Mouse (Mus musculus): ENCODE measurements around the gene Rad23a. TPM values are rescaled to one million over a fixed set of nuclear protein-coding genes. Genes with fewer than 3 reads are reported as not detected.

Rad23a gene
- total and polyA plus RNA-seq, 2 experiments, result 28.2 to 68.4 TPM

DNA sequence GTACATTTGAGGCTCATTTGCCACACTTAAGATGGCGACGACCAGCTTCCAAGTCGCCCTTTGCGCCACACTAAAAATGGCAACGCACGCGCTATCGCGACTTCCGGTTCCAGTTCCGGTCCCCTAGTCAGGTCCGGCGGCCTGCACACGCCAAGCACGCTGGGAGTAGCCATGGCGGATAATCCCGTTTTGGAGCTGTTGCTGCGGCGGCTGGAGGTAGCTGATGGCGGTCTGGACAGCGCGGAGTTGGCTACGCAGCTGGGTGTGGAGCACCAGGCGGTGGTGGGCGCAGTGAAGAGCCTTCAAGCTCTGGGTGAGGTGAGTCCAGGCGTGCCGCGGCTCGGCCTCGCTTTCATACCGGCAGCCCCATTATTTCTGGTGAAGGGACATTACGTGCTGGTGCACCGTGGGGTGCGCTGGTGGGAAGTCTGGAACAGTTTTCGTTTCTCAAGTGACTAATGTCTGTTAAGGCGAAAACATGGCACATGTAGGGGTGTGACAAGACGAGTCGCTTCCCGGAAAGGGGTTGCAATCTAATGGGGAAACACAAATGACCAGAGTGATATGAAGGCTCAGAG, 16.5 kb upstream of the Rad23a start, which contains the start of gene Farsa:
TSS of gene Farsa (plus strand) at position 126 of the 578 bp plus-strand sequence.
- peaks cover 4% of the 10 kb centered on the region; the same call in 1 of the 2 replicates for H3K4me1 ChIP-seq (ENCODE audit: control insufficient read depth, insufficient read depth, low read length)
- peak; percentile 90 for DNase-seq (ENCODE audit: extremely low read depth, low read depth, low spot score)
- peaks cover 9% of the 10 kb centered on the region; the same call in 1 of the 2 replicates for H3K79me2 ChIP-seq (ENCODE audit: control insufficient read depth, insufficient read depth, low read length)
- H3K27me3 ChIP-seq (ENCODE audit: control insufficient read depth, insufficient read depth, low read length), result no peaks in the 10 kb centered on the region
- peaks cover 5% of the 10 kb centered on the region; the same call in 1 of the 2 replicates for H3K36me3 ChIP-seq (ENCODE audit: control insufficient read depth, insufficient read depth, low read length)
- TF ChIP-seq CTCF (IDR thresholded peaks at IDR 0.05; ENCODE audit: low read depth, low read length), result no peak
- TF ChIP-seq POLR2A (IDR thresholded peaks at IDR 0.05; ENCODE audit: extremely low read depth, insufficient read depth, low read length), result peak; percentile 85
- 1% methylated on average over 39 of the region's 39 CpGs for WGBS
- H3K27ac ChIP-seq (replicated peaks; ENCODE audit: insufficient read depth, low read depth, low read length), result peak within 1 kb of the TSS; percentile 58; the same call in 1 of the 2 replicates
- H3K9ac ChIP-seq (ENCODE audit: low read depth, low read length), result peak within 1 kb of the TSS; percentile 93
- peak within 1 kb of the TSS; percentile 83 for H3K4me3 ChIP-seq (ENCODE audit: insufficient read depth, low read depth, low read length)

DNA sequence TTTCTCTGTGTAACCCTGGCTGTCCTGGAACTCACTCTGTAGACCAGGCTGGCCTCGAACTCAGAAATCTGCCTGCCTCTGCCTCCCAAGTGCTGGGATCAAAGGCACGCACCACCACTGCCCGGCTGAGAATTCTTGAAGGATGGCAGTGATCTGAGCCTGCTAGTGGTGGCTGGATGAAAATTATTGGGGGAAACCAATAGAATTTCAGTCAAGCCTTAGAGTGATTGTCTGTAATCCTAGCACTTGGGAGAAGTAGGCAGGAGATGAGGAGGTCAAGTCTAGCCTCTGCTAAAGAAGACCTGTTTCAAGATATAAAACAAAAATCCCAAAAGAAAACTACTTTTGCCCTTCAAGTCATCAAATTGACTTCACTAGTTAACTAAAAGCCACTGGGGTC, 16.0 kb upstream of the Rad23a start:
- WGBS, result 96% methylated on average over 3 of the region's 3 CpGs
- no peak overlapping the region for H3K4me3 ChIP-seq (ENCODE audit: insufficient read depth, low read depth, low read length)
- DNase-seq (ENCODE audit: extremely low read depth, low read depth, low spot score), result no peak
- no peak overlapping the region for H3K9ac ChIP-seq (ENCODE audit: low read depth, low read length)
- peaks cover 9% of the 10 kb centered on the region; the same call in 1 of the 2 replicates for H3K79me2 ChIP-seq (ENCODE audit: control insufficient read depth, insufficient read depth, low read length)
- TF ChIP-seq CTCF (IDR thresholded peaks at IDR 0.05; ENCODE audit: low read depth, low read length), result no peak
- TF ChIP-seq POLR2A (IDR thresholded peaks at IDR 0.05; ENCODE audit: extremely low read depth, insufficient read depth, low read length), result no peak
- peaks cover 3% of the 10 kb centered on the region; the same call in 1 of the 2 replicates for H3K36me3 ChIP-seq (ENCODE audit: control insufficient read depth, insufficient read depth, low read length)
- peaks cover 4% of the 10 kb centered on the region; the same call in 1 of the 2 replicates for H3K4me1 ChIP-seq (ENCODE audit: control insufficient read depth, insufficient read depth, low read length)
- no peaks in the 10 kb centered on the region for H3K27me3 ChIP-seq (ENCODE audit: control insufficient read depth, insufficient read depth, low read length)
- H3K27ac ChIP-seq (replicated peaks; ENCODE audit: insufficient read depth, low read depth, low read length), result no peak overlapping the region

GRCm38 (mm10) chr8:84847684-84848435, 7.4 kb upstream of the Rad23a start:
- H3K4me1 ChIP-seq (ENCODE audit: control insufficient read depth, insufficient read depth, low read length), result peaks cover 20% of the 10 kb centered on the region
- no peak for TF ChIP-seq POLR2A (IDR thresholded peaks at IDR 0.05; ENCODE audit: extremely low read depth, insufficient read depth, low read length)
- TF ChIP-seq CTCF (IDR thresholded peaks at IDR 0.05; ENCODE audit: low read depth, low read length), result no peak
- peak overlapping the region; percentile 75 for H3K27ac ChIP-seq (replicated peaks; ENCODE audit: insufficient read depth, low read depth, low read length)
- H3K36me3 ChIP-seq (ENCODE audit: control insufficient read depth, insufficient read depth, low read length), result peaks cover 25% of the 10 kb centered on the region
- no peaks in the 10 kb centered on the region for H3K27me3 ChIP-seq (ENCODE audit: control insufficient read depth, insufficient read depth, low read length)
- H3K4me3 ChIP-seq (ENCODE audit: insufficient read depth, low read depth, low read length), result 0 out of 2 replicates have a peak overlapping the region, but pooled peaks have one; percentile 68
- peaks cover 10% of the 10 kb centered on the region; the same call in 1 of the 2 replicates for H3K79me2 ChIP-seq (ENCODE audit: control insufficient read depth, insufficient read depth, low read length)
- peak; percentile 72 for DNase-seq (ENCODE audit: extremely low read depth, low read depth, low spot score)
- peak overlapping the region; percentile 38 for H3K9ac ChIP-seq (ENCODE audit: low read depth, low read length)
- WGBS, result 34% methylated on average over 6 of the region's 6 CpGs

GRCm38 (mm10) chr8:84846722-84847572, 6.5 kb upstream of the Rad23a start, which contains the start of gene Calr:
Gene Calr, minus strand, starts transcription at chr8:84846934.
- Histone ChIP-seq H3K36me3 (ENCODE audit: control insufficient read depth, insufficient read depth, low read length) (peaks cover 33% of the 10 kb centered on the region), H3K27ac (replicated peaks; ENCODE audit: insufficient read depth, low read depth, low read length) (peak within 1 kb of the TSS; percentile 85), H3K79me2 (ENCODE audit: control insufficient read depth, insufficient read depth, low read length) (peaks cover 10% of the 10 kb centered on the region; the same call in 1 of the 2 replicates), H3K27me3 (ENCODE audit: control insufficient read depth, insufficient read depth, low read length) (no peaks in the 10 kb centered on the region), H3K9ac (ENCODE audit: low read depth, low read length) (peak within 1 kb of the TSS; percentile 96), H3K4me3 (ENCODE audit: insufficient read depth, low read depth, low read length) (peak within 1 kb of the TSS; percentile 91), H3K4me1 (ENCODE audit: control insufficient read depth, insufficient read depth, low read length) (peaks cover 21% of the 10 kb centered on the region)
- peak; percentile 99 for TF ChIP-seq POLR2A (IDR thresholded peaks at IDR 0.05; ENCODE audit: extremely low read depth, insufficient read depth, low read length)
- TF ChIP-seq CTCF (IDR thresholded peaks at IDR 0.05; ENCODE audit: low read depth, low read length), result 0 out of 2 replicates have a peak, but pooled peaks have one; percentile 2
- under 1% methylated on average over 55 of the region's 55 CpGs for WGBS
- peak; percentile 99 for DNase-seq (ENCODE audit: extremely low read depth, low read depth, low spot score)

- Histone ChIP-seq H3K79me2 (ENCODE audit: control insufficient read depth, insufficient read depth, low read length) (peaks cover 10% of the 10 kb centered on the region; the same call in 1 of the 2 replicates), H3K4me1 (ENCODE audit: control insufficient read depth, insufficient read depth, low read length) (peaks cover 21% of the 10 kb centered on the region), H3K4me3 (ENCODE audit: insufficient read depth, low read depth, low read length) (peak overlapping the region; percentile 91), H3K36me3 (ENCODE audit: control insufficient read depth, insufficient read depth, low read length) (peaks cover 36% of the 10 kb centered on the region), H3K9ac (ENCODE audit: low read depth, low read length) (peak overlapping the region; percentile 96), H3K27me3 (ENCODE audit: control insufficient read depth, insufficient read depth, low read length) (no peaks in the 10 kb centered on the region), H3K27ac (replicated peaks; ENCODE audit: insufficient read depth, low read depth, low read length) (peak overlapping the region; percentile 85)
- TF ChIP-seq POLR2A (IDR thresholded peaks at IDR 0.05; ENCODE audit: extremely low read depth, insufficient read depth, low read length) (no peak), CTCF (IDR thresholded peaks at IDR 0.05; ENCODE audit: low read depth, low read length) (no peak)
- DNase-seq (ENCODE audit: extremely low read depth, low read depth, low spot score), result peak; percentile 37
- under 1% methylated on average over 30 of the region's 30 CpGs for WGBS
Measured at GRCm38 (mm10) chr8:84846094-84846721, 5.7 kb upstream of the Rad23a start.
